Mouse (Mus musculus): ENCODE results near the gene Zkscan17. TPM values are rescaled to one million over a fixed set of nuclear protein-coding genes. Genes with fewer than 3 reads are reported as not detected.
"Not testable (repeated sequence)": the region's sequence is repeated elsewhere in the genome, so short reads cannot be mapped to it uniquely, and the experiment has no call there.

Gene Zkscan17
- not detected in 2 replicates for polyA plus RNA-seq (2012; ENCODE audit: insufficient read depth, insufficient read length, low replicate concordance, missing spikeins)

GRCm38 (mm10) chr11:59526472-59527080 lies at the start of gene Zkscan17:
Gene Zkscan17, minus strand, starts transcription at chr11:59526751.
- no peak within 1 kb of the TSS for H3K4me3 ChIP-seq (ENCODE audit: insufficient read depth, low read depth, low read length)
- H3K4me1 ChIP-seq (ENCODE audit: control insufficient read depth, insufficient read depth, low read length) = no peaks in the 10 kb centered on the region
- WGBS = 59% methylated on average over 8 of the region's 8 CpGs
- no peak within 1 kb of the TSS for H3K27ac ChIP-seq (ENCODE audit: insufficient read depth, low read depth, low read length)
- TF ChIP-seq POLR2A (IDR thresholded peaks at IDR 0.05; ENCODE audit: insufficient read depth, low read depth, low read length) = no peak

- not testable (repeated sequence) for H3K4me1 ChIP-seq (ENCODE audit: control insufficient read depth, insufficient read depth, low read length); H3K27ac ChIP-seq (ENCODE audit: insufficient read depth, low read depth, low read length); H3K4me3 ChIP-seq (ENCODE audit: insufficient read depth, low read depth, low read length)
Measured at GRCm38 (mm10) chr11:59576135-59576534, 49.6 kb upstream of the Zkscan17 start, which contains the start of gene Olfr222. Gene Olfr222, minus strand, starts transcription at chr11:59576235.

GRCm38 (mm10) chr11:59575726-59576125 lies 49.2 kb upstream of the Zkscan17 start:
- TF ChIP-seq CTCF (IDR thresholded peaks at IDR 0.05; ENCODE audit: insufficient read depth, low read depth, low read length) = no peak
- TF ChIP-seq POLR2A (IDR thresholded peaks at IDR 0.05; ENCODE audit: insufficient read depth, low read depth, low read length) = no peak
- 58% methylated on average over 9 of the region's 9 CpGs for WGBS
- H3K4me1 ChIP-seq (ENCODE audit: control insufficient read depth, insufficient read depth, low read length) = no peaks in the 10 kb centered on the region
- H3K4me3 ChIP-seq (ENCODE audit: insufficient read depth, low read depth, low read length) = no peak overlapping the region
- no peak overlapping the region for H3K27ac ChIP-seq (ENCODE audit: insufficient read depth, low read depth, low read length)

GRCm38 (mm10) chr11:59569306-59569705 lies 42.8 kb upstream of the Zkscan17 start:
- Histone ChIP-seq H3K4me1 (ENCODE audit: control insufficient read depth, insufficient read depth, low read length) (no peaks in the 10 kb centered on the region), H3K27ac (ENCODE audit: insufficient read depth, low read depth, low read length) (no peak overlapping the region), H3K4me3 (ENCODE audit: insufficient read depth, low read depth, low read length) (no peak overlapping the region)
- TF ChIP-seq POLR2A (IDR thresholded peaks at IDR 0.05; ENCODE audit: insufficient read depth, low read depth, low read length) = no peak
- TF ChIP-seq CTCF (IDR thresholded peaks at IDR 0.05; ENCODE audit: insufficient read depth, low read depth, low read length) = no peak
- WGBS = 36% methylated on average over 3 of the region's 3 CpGs

GRCm38 (mm10) chr11:59562837-59563236 lies 36.3 kb upstream of the Zkscan17 start:
- 62% methylated on average over 9 of the region's 9 CpGs for whole genome bisulfite sequencing
- no peak overlapping the region for H3K4me3 ChIP-seq (ENCODE audit: insufficient read depth, low read depth, low read length)
- TF ChIP-seq CTCF (IDR thresholded peaks at IDR 0.05; ENCODE audit: insufficient read depth, low read depth, low read length) (no peak), POLR2A (IDR thresholded peaks at IDR 0.05; ENCODE audit: insufficient read depth, low read depth, low read length) (no peak)
- no peaks in the 10 kb centered on the region for H3K4me1 ChIP-seq (ENCODE audit: control insufficient read depth, insufficient read depth, low read length)
- no peak overlapping the region for H3K27ac ChIP-seq (ENCODE audit: insufficient read depth, low read depth, low read length)

GRCm38 (mm10) chr11:59562336-59562735 lies 35.8 kb upstream of the Zkscan17 start:
- 92% methylated on average over 4 of the region's 4 CpGs for WGBS
- H3K4me1 ChIP-seq (ENCODE audit: control insufficient read depth, insufficient read depth, low read length) = no peaks in the 10 kb centered on the region
- TF ChIP-seq POLR2A (IDR thresholded peaks at IDR 0.05; ENCODE audit: insufficient read depth, low read depth, low read length) (no peak), CTCF (IDR thresholded peaks at IDR 0.05; ENCODE audit: insufficient read depth, low read depth, low read length) (no peak)
- H3K4me3 ChIP-seq (ENCODE audit: insufficient read depth, low read depth, low read length) = no peak overlapping the region
- no peak overlapping the region for H3K27ac ChIP-seq (ENCODE audit: insufficient read depth, low read depth, low read length)

- TF ChIP-seq POLR2A (IDR thresholded peaks at IDR 0.05; ENCODE audit: insufficient read depth, low read depth, low read length) = no peak
- TF ChIP-seq CTCF (IDR thresholded peaks at IDR 0.05; ENCODE audit: insufficient read depth, low read depth, low read length) = no peak
- Histone ChIP-seq H3K4me3 (ENCODE audit: insufficient read depth, low read depth, low read length) (no peak overlapping the region), H3K4me1 (ENCODE audit: control insufficient read depth, insufficient read depth, low read length) (no peaks in the 10 kb centered on the region), H3K27ac (ENCODE audit: insufficient read depth, low read depth, low read length) (no peak overlapping the region)
- 82% methylated on average over 3 of the region's 3 CpGs for whole genome bisulfite sequencing
Measured at GRCm38 (mm10) chr11:59560906-59561305, 34.4 kb upstream of the Zkscan17 start.

GRCm38 (mm10) chr11:59554535-59554934 lies 28.0 kb upstream of the Zkscan17 start:
- TF ChIP-seq POLR2A (IDR thresholded peaks at IDR 0.05; ENCODE audit: insufficient read depth, low read depth, low read length) (no peak), CTCF (IDR thresholded peaks at IDR 0.05; ENCODE audit: insufficient read depth, low read depth, low read length) (no peak)
- no peaks in the 10 kb centered on the region for H3K4me1 ChIP-seq (ENCODE audit: control insufficient read depth, insufficient read depth, low read length)
- WGBS = 83% methylated on average over 8 of the region's 8 CpGs
- no peak overlapping the region for H3K27ac ChIP-seq (ENCODE audit: insufficient read depth, low read depth, low read length)
- no peak overlapping the region for H3K4me3 ChIP-seq (ENCODE audit: insufficient read depth, low read depth, low read length)

GRCm38 (mm10) chr11:59554127-59554526 lies 27.6 kb upstream of the Zkscan17 start:
- TF ChIP-seq CTCF (IDR thresholded peaks at IDR 0.05; ENCODE audit: insufficient read depth, low read depth, low read length) = no peak
- no peak for TF ChIP-seq POLR2A (IDR thresholded peaks at IDR 0.05; ENCODE audit: insufficient read depth, low read depth, low read length)
- no peak overlapping the region for H3K4me3 ChIP-seq (ENCODE audit: insufficient read depth, low read depth, low read length)
- H3K27ac ChIP-seq (ENCODE audit: insufficient read depth, low read depth, low read length) = no peak overlapping the region
- no peaks in the 10 kb centered on the region for H3K4me1 ChIP-seq (ENCODE audit: control insufficient read depth, insufficient read depth, low read length)
- 96% methylated on average over 11 of the region's 11 CpGs for WGBS

GRCm38 (mm10) chr11:59544005-59544404 lies 17.5 kb upstream of the Zkscan17 start:
- no peak overlapping the region for H3K27ac ChIP-seq (ENCODE audit: insufficient read depth, low read depth, low read length)
- no peaks in the 10 kb centered on the region for H3K4me1 ChIP-seq (ENCODE audit: control insufficient read depth, insufficient read depth, low read length)
- WGBS = 66% methylated on average over 9 of the region's 9 CpGs
- no peak overlapping the region for H3K4me3 ChIP-seq (ENCODE audit: insufficient read depth, low read depth, low read length)
- no peak for TF ChIP-seq POLR2A (IDR thresholded peaks at IDR 0.05; ENCODE audit: insufficient read depth, low read depth, low read length)
- no peak for TF ChIP-seq CTCF (IDR thresholded peaks at IDR 0.05; ENCODE audit: insufficient read depth, low read depth, low read length)
